In genomic region chr6:136781377-136781986, GRCm38 (mm10) we compare ENCODE assay signal across 10 mouse cellular contexts. TPM values are rescaled to one million over a fixed set of nuclear protein-coding genes. Genes with fewer than 3 reads are reported as not detected.
"Had no signal": no experiment of that assay in that cellular context is flagged by ENCODE, and none has a peak within 500 bp of the region (broad histone marks: within the 10 kb centered on the region; RNA-seq: fewer than 3 reads in every experiment).

Gucy2c (minus strand) TSS chr6:136781765.

- H3K4me2 ChIP-seq: hindbrain, embryonic 15.5 days; liver, embryonic 15.5 days; midbrain, embryonic 12.5 days had no signal

- H3K9me3 ChIP-seq: hindbrain, embryonic 15.5 days; liver, embryonic 15.5 days; midbrain, embryonic 12.5 days had no signal

- H3K36me3 ChIP-seq: hindbrain, embryonic 15.5 days; liver, embryonic 15.5 days; midbrain, embryonic 12.5 days had no signal

- ATAC-seq: inflammation-experienced regulatory T-cells, adult 6 months; midbrain, embryonic 16.5 days had no signal

- H3K9ac ChIP-seq: hindbrain, embryonic 15.5 days; liver, embryonic 15.5 days; midbrain, embryonic 12.5 days had no signal

- H3K27ac ChIP-seq: hindbrain, embryonic 15.5 days; liver, embryonic 15.5 days; midbrain, embryonic 12.5 days had no signal

- H3K4me1 ChIP-seq: hindbrain, embryonic 15.5 days; liver, embryonic 15.5 days; midbrain, embryonic 12.5 days had no signal

- DNase-seq: kidney, adult 8-10 months; kidney, postnatal 25 days; right cerebral cortex, postnatal 14 days; thymus, adult 2 months; thymus, postnatal 25 days had no signal

- H3K27me3 ChIP-seq: hindbrain, embryonic 15.5 days; liver, embryonic 15.5 days; midbrain, embryonic 12.5 days had no signal

- H3K4me3 ChIP-seq: hindbrain, embryonic 15.5 days; liver, embryonic 15.5 days; midbrain, embryonic 12.5 days had no signal

RNA-seq across cellular contexts. Expression of gene Gucy2c, which starts in this region (rescaled TPM):
- polyA plus RNA-seq: inflammation-experienced regulatory T-cells, adult 6 months had no signal
